Mouse (Mus musculus) forebrain, embryonic 11.5 days (tissue): ENCODE measurements at regions not wholly inside any gene's neighbourhood (a gene's known extent, or its start where the extent isn't known, plus 50 kb on each side); places are given as distances from the start of the nearest gene placed in this dataset.

Experiments used
- ATAC-seq: fragments of 200-750 bp; cut with Nextera tagmentation; replicated peaks from 2 replicates; pipeline ENCODE4 v1.8.0; 2017; ENCODE audit warnings: moderate TSS enrichment; ENCODE audit not compliant: low FRiP score
- DNase-seq: peaks from one replicate; pipeline ENCODE4 v3.0.0-alpha.2; 2017; ENCODE audit warnings: low spot score
- H3K27ac ChIP-seq: fragments of 300-500 bp; sonication (generic); 2 replicates; pipeline ENCODE4 v1.5.1; 2014; ENCODE audit warnings: low read depth, low read length
- H3K27me3 ChIP-seq: fragments of 300-500 bp; sonication (generic); 2 replicates; pipeline ENCODE4 v1.6.1; 2014; ENCODE audit warnings: mild to moderate bottlenecking, low read length, mixed read lengths; ENCODE audit not compliant: control insufficient read depth, insufficient read depth
- H3K36me3 ChIP-seq: fragments of 300-500 bp; sonication (generic); 2 replicates; pipeline ENCODE4 v1.6.1; 2014; ENCODE audit warnings: mild to moderate bottlenecking, low read length, moderate library complexity, mixed read lengths; ENCODE audit not compliant: control insufficient read depth, insufficient read depth
- H3K4me1 ChIP-seq: fragments of 300-500 bp; sonication (generic); replicated peaks from 2 replicates; pipeline ENCODE4 v1.6.1; 2014; ENCODE audit warnings: low read length, mixed read lengths; ENCODE audit not compliant: control insufficient read depth, insufficient read depth
- H3K4me2 ChIP-seq: fragments of 300-500 bp; sonication (generic); 2 replicates; pipeline ENCODE4 v1.6.1; 2014; ENCODE audit warnings: low read depth, mild to moderate bottlenecking, low read length, moderate library complexity, mixed read lengths; ENCODE audit not compliant: severe bottlenecking
- H3K4me3 ChIP-seq: fragments of 300-500 bp; sonication (generic); 2 replicates; pipeline ENCODE4 v1.5.1; 2014; ENCODE audit warnings: low read depth, low read length
- H3K9ac ChIP-seq: fragments of 300-500 bp; sonication (generic); 2 replicates; pipeline ENCODE4 v1.6.1; 2014; ENCODE audit warnings: low read length
- H3K9me3 ChIP-seq: fragments of 300-500 bp; sonication (generic); 2 replicates; pipeline ENCODE4 v1.6.1; 2016; ENCODE audit warnings: low read length, mixed read lengths; ENCODE audit not compliant: control insufficient read depth
- WGBS: fragments of 180-500 bp; shearing (Covaris S2); extraction: QIAGEN DNeasy Blood & Tissue Kit; methylation state at CpG from one replicate; pipeline ENCODE4 v1.1.7; 2014; 5-methylcytosine and 5-hydroxymethylcytosine counted together

GRCm38 (mm10) chr1:158040334-158040733, 315.8 kb downstream of the Brinp2 start:
- WGBS = 90% methylated on average over 4 of the region's 4 CpGs
- Histone ChIP-seq H3K27me3 (no peaks in the 10 kb centered on the region), H3K4me1 (no peaks in the 10 kb centered on the region), H3K9ac (no peak overlapping the region), H3K27ac (no peak overlapping the region), H3K4me2 (no peak overlapping the region), H3K36me3 (no peaks in the 10 kb centered on the region), H3K9me3 (no peaks in the 10 kb centered on the region), H3K4me3 (no peak overlapping the region)
- ATAC-seq (no peak), DNase-seq (no peak)

- Histone ChIP-seq H3K27me3 (no peaks in the 10 kb centered on the region), H3K9ac (no peak overlapping the region), H3K4me2 (no peak overlapping the region), H3K4me3 (no peak overlapping the region), H3K36me3 (no peaks in the 10 kb centered on the region), H3K9me3 (no peaks in the 10 kb centered on the region), H3K4me1 (no peaks in the 10 kb centered on the region), H3K27ac (no peak overlapping the region)
- ATAC-seq (no peak), DNase-seq (no peak)
- WGBS = 86% methylated on average over 4 of the region's 4 CpGs
Measured at GRCm38 (mm10) chr1:158052644-158053043, 303.5 kb downstream of the Brinp2 start.

GRCm38 (mm10) chr1:158054961-158055360, 301.2 kb downstream of the Brinp2 start:
- Histone ChIP-seq H3K27me3 (no peaks in the 10 kb centered on the region), H3K4me3 (no peak overlapping the region), H3K4me1 (no peaks in the 10 kb centered on the region), H3K27ac (no peak overlapping the region), H3K9me3 (no peaks in the 10 kb centered on the region), H3K4me2 (no peak overlapping the region), H3K36me3 (no peaks in the 10 kb centered on the region), H3K9ac (no peak overlapping the region)
- 79% methylated on average over 11 of the region's 11 CpGs for WGBS
- no peak for ATAC-seq
- DNase-seq = no peak

GRCm38 (mm10) chr1:158056994-158057630, 299.0 kb downstream of the Brinp2 start:
- H3K27ac ChIP-seq = no peak overlapping the region
- H3K4me3 ChIP-seq = no peak overlapping the region
- no peak overlapping the region for H3K9ac ChIP-seq
- no peaks in the 10 kb centered on the region for H3K4me1 ChIP-seq
- WGBS = 76% methylated on average over 3 of the region's 3 CpGs
- no peaks in the 10 kb centered on the region for H3K27me3 ChIP-seq
- H3K4me2 ChIP-seq = no peak overlapping the region
- no peak for ATAC-seq
- no peak for DNase-seq
- H3K36me3 ChIP-seq = no peaks in the 10 kb centered on the region
- no peaks in the 10 kb centered on the region for H3K9me3 ChIP-seq

- ATAC-seq (no peak), DNase-seq (no peak)
- Histone ChIP-seq H3K9ac (no peak overlapping the region), H3K27ac (no peak overlapping the region), H3K4me1 (no peaks in the 10 kb centered on the region), H3K27me3 (no peaks in the 10 kb centered on the region), H3K36me3 (no peaks in the 10 kb centered on the region), H3K4me3 (no peak overlapping the region), H3K4me2 (no peak overlapping the region), H3K9me3 (no peaks in the 10 kb centered on the region)
Measured at GRCm38 (mm10) chr1:158057789-158058188, 298.3 kb downstream of the Brinp2 start.

GRCm38 (mm10) chr1:158061995-158062394, 294.1 kb downstream of the Brinp2 start:
- H3K27ac ChIP-seq = no peak overlapping the region
- no peaks in the 10 kb centered on the region for H3K4me1 ChIP-seq
- no peaks in the 10 kb centered on the region for H3K9me3 ChIP-seq
- DNase-seq = no peak
- no peaks in the 10 kb centered on the region for H3K27me3 ChIP-seq
- 85% methylated on average over 6 of the region's 6 CpGs for WGBS
- no peak for ATAC-seq
- no peak overlapping the region for H3K4me3 ChIP-seq
- H3K9ac ChIP-seq = no peak overlapping the region
- no peaks in the 10 kb centered on the region for H3K36me3 ChIP-seq
- no peak overlapping the region for H3K4me2 ChIP-seq

- no peaks in the 10 kb centered on the region for H3K9me3 ChIP-seq
- DNase-seq = no peak
- H3K27me3 ChIP-seq = no peaks in the 10 kb centered on the region
- H3K4me2 ChIP-seq = no peak overlapping the region
- no peaks in the 10 kb centered on the region for H3K4me1 ChIP-seq
- H3K4me3 ChIP-seq = no peak overlapping the region
- H3K27ac ChIP-seq = no peak overlapping the region
- WGBS = 78% methylated on average over 1 of the region's 1 CpGs
- H3K36me3 ChIP-seq = no peaks in the 10 kb centered on the region
- no peak for ATAC-seq
- no peak overlapping the region for H3K9ac ChIP-seq
Measured at GRCm38 (mm10) chr1:158082181-158082580, 273.9 kb downstream of the Brinp2 start.

GRCm38 (mm10) chr1:158085856-158086255, 270.3 kb downstream of the Brinp2 start:
- no peaks in the 10 kb centered on the region for H3K9me3 ChIP-seq
- no peaks in the 10 kb centered on the region; the same call in 1 of the 2 replicates for H3K4me1 ChIP-seq
- H3K36me3 ChIP-seq = no peaks in the 10 kb centered on the region
- DNase-seq (no peak), ATAC-seq (no peak)
- no peaks in the 10 kb centered on the region for H3K27me3 ChIP-seq
- H3K9ac ChIP-seq = no peak overlapping the region
- 88% methylated on average over 3 of the region's 3 CpGs for WGBS
- H3K4me3 ChIP-seq = no peak overlapping the region
- H3K4me2 ChIP-seq = no peak overlapping the region
- no peak overlapping the region for H3K27ac ChIP-seq

- Histone ChIP-seq H3K4me3 (no peak overlapping the region), H3K4me1 (no peaks in the 10 kb centered on the region), H3K9me3 (no peaks in the 10 kb centered on the region), H3K27me3 (no peaks in the 10 kb centered on the region), H3K27ac (no peak overlapping the region), H3K36me3 (no peaks in the 10 kb centered on the region), H3K9ac (no peak overlapping the region), H3K4me2 (no peak overlapping the region)
- DNase-seq (no peak), ATAC-seq (no peak)
- WGBS = 83% methylated on average over 4 of the region's 4 CpGs
Measured at GRCm38 (mm10) chr1:158097500-158097899, 258.6 kb downstream of the Brinp2 start.
